Mouse (Mus musculus): ENCODE measurements around the gene Spry1. TPM values are rescaled to one million over a fixed set of nuclear protein-coding genes. Genes with fewer than 3 reads are reported as not detected.

Gene Spry1
- total RNA-seq (2012; rRNA removed) (not detected in 2 replicates), total RNA-seq (2014; rRNA removed) (not detected in 2 replicates), polyA plus RNA-seq (2012; ENCODE audit: insufficient read length, low read depth) (not detected in 2 replicates)

DNA sequence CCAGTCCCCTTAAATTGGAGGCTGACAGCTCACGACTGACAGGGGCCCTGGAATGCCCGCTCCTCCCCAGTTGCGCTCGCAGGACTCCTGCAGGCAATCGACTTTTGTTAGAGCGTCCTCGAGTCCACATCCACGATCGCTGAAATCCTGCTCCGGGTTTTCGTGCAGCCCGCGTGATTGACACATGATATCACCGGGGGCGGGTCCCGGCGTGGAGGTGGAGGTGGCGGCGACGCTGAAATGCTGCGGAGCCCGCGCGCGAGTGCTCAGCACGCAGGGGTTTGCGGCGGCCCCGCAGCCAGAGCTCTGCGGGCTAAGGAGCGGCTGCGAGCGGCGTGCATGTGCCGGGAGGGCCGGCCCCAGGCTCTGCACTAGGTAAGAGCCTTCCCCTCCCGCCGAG, at the start of gene Spry1:
TSS of gene Spry1 (plus strand) at position 258 of the 400 bp plus-strand sequence.
- no peak within 1 kb of the TSS for H3K4me3 ChIP-seq (replicated peaks in 1 of 3; ENCODE audit: low read depth in 2 of 3, low read length in 2 of 3, poor library complexity in 1 of 3)
- H3K27ac ChIP-seq (ENCODE audit: insufficient read depth, low read depth), result no peak within 1 kb of the TSS
- peaks cover 19% of the 10 kb centered on the region for H3K9me3 ChIP-seq (replicated peaks; ENCODE audit: low read length)
- dilution Hi-C loops (cut with MboI; ENCODE audit: extremely low pct_ligation_motif_present, extremely low pct_unique_long_range_greater_than_20kb, low sequenced_read_pairs) (no loop called here), in situ Hi-C loops (cut with MboI; ENCODE audit: low pct_ligation_motif_present, low pct_unique_long_range_greater_than_20kb, low sequenced_read_pairs) (no loop called here)
- H3K9ac ChIP-seq (ENCODE audit: insufficient read depth, low read depth), result no peak within 1 kb of the TSS
- no peaks in the 10 kb centered on the region for H3K79me2 ChIP-seq (replicated peaks; ENCODE audit: control insufficient read depth, extremely low read depth, insufficient read depth, poor library complexity, severe bottlenecking)
- no peak for DNase-seq (ENCODE audit: extremely low read depth)
- no peak within 1 kb of the TSS for H3K4me2 ChIP-seq (ENCODE audit: insufficient read depth, low read depth, poor library complexity, severe bottlenecking)
- H3K36me3 ChIP-seq (replicated peaks in 1 of 2; ENCODE audit: control insufficient read depth in 1 of 2, insufficient read depth in 1 of 2, low read length in 1 of 2), result no peaks in the 10 kb centered on the region
- TF ChIP-seq KAT2A (IDR thresholded peaks at IDR 0.05; ENCODE audit: insufficient replicate concordance, low read length), result no peak
- no peak for TF ChIP-seq SMC3 (IDR thresholded peaks at IDR 0.05; ENCODE audit: low read depth, low read length)
- TF ChIP-seq ZC3H11A (IDR thresholded peaks at IDR 0.05; ENCODE audit: low read depth, low read length), result no peak
- no peak for TF ChIP-seq RCOR1 (conservative IDR thresholded peaks at IDR 0.05; ENCODE audit: low read depth, low read length)
- no peak for TF ChIP-seq GABPA (IDR thresholded peaks at IDR 0.05; ENCODE audit: insufficient replicate concordance, low read depth, low read length)
- TF ChIP-seq RAD21 (IDR thresholded peaks at IDR 0.05; ENCODE audit: low read depth, low read length), result no peak
- no peak for TF ChIP-seq NRF1 (IDR thresholded peaks at IDR 0.05; ENCODE audit: low read depth, low read length)
- TF ChIP-seq JUND (conservative IDR thresholded peaks at IDR 0.05; ENCODE audit: low read depth, low read length), result no peak
- no peak for TF ChIP-seq NELFE (IDR thresholded peaks at IDR 0.05; ENCODE audit: low read depth, low read length)
- no peak for TF ChIP-seq SIN3A (IDR thresholded peaks at IDR 0.05; ENCODE audit: low read length)
- TF ChIP-seq MAX (IDR thresholded peaks at IDR 0.05; ENCODE audit: low read length), result no peak
- no peak for TF ChIP-seq MXI1 (IDR thresholded peaks at IDR 0.05; ENCODE audit: low read depth, low read length)
- TF ChIP-seq USF1 (IDR thresholded peaks at IDR 0.05; ENCODE audit: low read depth, low read length), result no peak
- no peak for TF ChIP-seq MEF2A (IDR thresholded peaks at IDR 0.05; ENCODE audit: borderline replicate concordance, low read depth, low read length)
- no peak for TF ChIP-seq JUN (IDR thresholded peaks at IDR 0.05; ENCODE audit: insufficient read depth, low read depth, low read length)
- no peak for TF ChIP-seq TBP (conservative IDR thresholded peaks at IDR 0.05; ENCODE audit: low read depth, low read length)
- no peak for TF ChIP-seq MAZ (IDR thresholded peaks at IDR 0.05; ENCODE audit: low read depth, low read length)
- no peaks in the 10 kb centered on the region for H3K27me3 ChIP-seq (replicated peaks)
- no peaks in the 10 kb centered on the region for H3K4me1 ChIP-seq (ENCODE audit: control insufficient read depth in 1 of 2, insufficient read depth in 2 of 2)

GRCm38 (mm10) chr3:37595721-37596120, 44.0 kb upstream of the Spry1 start:
- no peak for DNase-seq (ENCODE audit: extremely low read depth)
- in situ Hi-C loops (cut with MboI; ENCODE audit: low pct_ligation_motif_present, low pct_unique_long_range_greater_than_20kb, low sequenced_read_pairs) (no loop called here), dilution Hi-C loops (cut with MboI; ENCODE audit: extremely low pct_ligation_motif_present, extremely low pct_unique_long_range_greater_than_20kb, low sequenced_read_pairs) (no loop called here)
- H3K4me3 ChIP-seq (replicated peaks in 1 of 3; ENCODE audit: low read depth in 2 of 3, low read length in 2 of 3, poor library complexity in 1 of 3), result no peak overlapping the region
- no peaks in the 10 kb centered on the region for H3K27me3 ChIP-seq (replicated peaks)
- H3K4me1 ChIP-seq (ENCODE audit: control insufficient read depth in 1 of 2, insufficient read depth in 2 of 2), result peaks cover 0 to 10% of the 10 kb centered on the region in 2 experiments; a peak in 2 of 4 replicates
- H3K27ac ChIP-seq (ENCODE audit: insufficient read depth, low read depth), result no peak overlapping the region
- no peaks in the 10 kb centered on the region for H3K9me3 ChIP-seq (replicated peaks; ENCODE audit: low read length)
- TF ChIP-seq ZMIZ1 (IDR thresholded peaks at IDR 0.05; ENCODE audit: low read depth, low read length) (no peak), CHD1 (IDR thresholded peaks at IDR 0.05; ENCODE audit: low read depth, low read length) (no peak), BHLHE40 (IDR thresholded peaks at IDR 0.05; ENCODE audit: low read depth, low read length) (no peak), UBTF (IDR thresholded peaks at IDR 0.05; ENCODE audit: low read depth, low read length) (no peak), PAX5 (IDR thresholded peaks at IDR 0.05; ENCODE audit: low read length) (no peak), TBP (conservative IDR thresholded peaks at IDR 0.05; ENCODE audit: low read depth, low read length) (no peak), SIN3A (IDR thresholded peaks at IDR 0.05; ENCODE audit: low read length) (no peak), E2F4 (IDR thresholded peaks at IDR 0.05; ENCODE audit: insufficient replicate concordance, low read depth, low read length) (no peak), JUND (conservative IDR thresholded peaks at IDR 0.05; ENCODE audit: low read depth, low read length) (no peak), MAX (IDR thresholded peaks at IDR 0.05; ENCODE audit: low read length) (no peak), SMC3 (IDR thresholded peaks at IDR 0.05; ENCODE audit: low read depth, low read length) (no peak), MXI1 (IDR thresholded peaks at IDR 0.05; ENCODE audit: low read depth, low read length) (no peak), TCF12 (IDR thresholded peaks at IDR 0.05; ENCODE audit: low read depth, low read length) (no peak)
- H3K79me2 ChIP-seq (replicated peaks; ENCODE audit: control insufficient read depth, extremely low read depth, insufficient read depth, poor library complexity, severe bottlenecking), result no peaks in the 10 kb centered on the region
- no peak overlapping the region for H3K4me2 ChIP-seq (ENCODE audit: insufficient read depth, low read depth, poor library complexity, severe bottlenecking)
- H3K9ac ChIP-seq (ENCODE audit: insufficient read depth, low read depth), result no peak overlapping the region
- no peaks in the 10 kb centered on the region for H3K36me3 ChIP-seq (replicated peaks in 1 of 2; ENCODE audit: control insufficient read depth in 1 of 2, insufficient read depth in 1 of 2, low read length in 1 of 2)

All from CH12.LX (cell line).